Mouse (Mus musculus): ENCODE results near the gene Chrna9.

The Chrna9 gene

GRCm38 (mm10) chr5:65919326-65919725 is 15.4 kb upstream of the Chrna9 start:
- DNase-seq (ENCODE audit: low spot score in 2 of 2), result no peak

GRCm38 (mm10) chr5:65919904-65920303 is 14.8 kb upstream of the Chrna9 start:
- no peak for DNase-seq (ENCODE audit: low spot score in 2 of 2)

DNA sequence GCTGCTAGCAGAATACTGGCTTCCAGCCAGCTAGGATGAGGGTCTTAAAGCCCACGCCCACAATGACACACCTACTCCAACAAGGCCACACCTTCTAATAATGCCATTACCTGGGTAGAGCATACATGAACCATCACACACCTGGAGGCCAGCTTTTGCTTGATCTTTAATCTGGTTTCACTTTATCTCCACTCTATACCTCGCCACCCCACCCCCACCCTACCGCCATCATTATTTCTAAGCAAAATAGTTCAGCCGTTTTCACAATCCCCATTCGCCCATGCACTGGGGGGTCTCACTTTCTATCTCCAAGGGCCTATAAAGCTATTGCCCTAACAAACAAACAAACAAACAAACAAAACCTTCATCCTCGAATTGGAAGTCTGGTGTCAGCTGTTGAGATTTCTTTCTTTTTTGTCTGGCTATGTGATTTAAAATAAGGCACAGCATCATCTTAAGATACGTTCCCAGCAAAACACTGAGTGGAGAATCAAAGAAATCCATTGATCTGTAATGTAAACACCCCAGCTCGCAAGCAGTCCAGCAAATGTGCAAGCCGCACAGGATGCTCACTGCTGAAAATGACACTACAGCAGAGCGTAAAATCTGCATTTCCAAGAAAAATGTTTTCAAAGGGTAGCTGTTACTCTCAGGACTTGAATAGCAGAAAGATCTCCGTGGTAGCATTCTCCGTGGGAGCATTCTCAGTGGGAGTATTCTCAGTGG is 13.9 kb upstream of the Chrna9 start:
- no peak for DNase-seq (ENCODE audit: low spot score in 2 of 2)

DNA sequence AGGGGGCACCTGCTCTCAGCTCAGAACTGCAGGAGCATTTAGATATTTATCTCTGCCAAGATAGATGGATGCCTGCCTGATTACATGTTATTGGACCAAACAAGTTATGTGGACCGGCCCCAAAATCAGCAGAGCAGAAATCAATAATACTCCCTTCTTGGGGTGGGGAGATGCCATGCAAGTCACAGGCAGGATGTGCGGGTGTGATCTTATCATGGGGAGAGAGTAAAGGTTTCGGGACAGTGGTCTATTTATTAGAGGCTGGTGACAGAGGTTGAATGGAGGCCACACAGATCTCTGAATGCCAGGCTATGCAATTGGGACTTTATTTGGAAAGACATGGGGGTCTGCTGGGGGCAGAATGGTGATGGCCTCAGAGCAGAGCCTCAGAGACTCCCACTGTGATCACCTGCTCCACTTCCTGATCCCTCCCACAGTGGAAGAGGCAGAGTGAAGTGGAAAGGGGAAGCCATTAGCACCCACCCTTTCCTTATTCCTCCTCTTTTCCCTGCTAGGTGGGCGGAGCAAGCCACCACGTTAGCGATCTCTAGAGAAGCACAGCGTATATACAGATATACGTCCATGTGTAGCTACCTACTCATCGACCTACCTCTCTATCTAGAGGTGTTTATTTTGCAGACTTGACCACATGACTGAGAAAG is 13.1 kb upstream of the Chrna9 start:
- DNase-seq (ENCODE audit: low spot score in 2 of 2), result no peak

- DNase-seq (ENCODE audit: low spot score in 2 of 2), result no peak
Observed at GRCm38 (mm10) chr5:65926666-65927065, 8.1 kb upstream of the Chrna9 start.

DNA sequence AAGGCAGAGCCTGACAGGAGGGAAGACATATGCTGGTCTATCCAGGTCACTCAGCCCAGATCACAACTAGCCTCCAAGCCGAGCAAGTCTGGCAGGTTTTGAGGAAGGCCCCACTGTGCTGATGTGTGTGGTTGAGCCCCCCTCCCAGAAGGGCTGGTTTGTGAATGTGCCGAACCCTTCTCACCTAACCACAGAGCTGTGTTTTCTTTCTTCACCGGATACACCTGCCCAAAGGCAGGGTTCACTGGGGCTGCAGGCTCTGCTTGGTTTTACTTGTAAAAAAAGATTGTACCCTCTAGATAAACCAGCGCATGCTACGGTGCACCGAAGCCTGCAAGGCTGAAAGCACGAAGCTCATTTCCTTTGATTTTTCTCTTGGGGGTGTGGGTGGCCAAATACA is 5.6 kb upstream of the Chrna9 start:
- DNase-seq (ENCODE audit: low spot score in 2 of 2), result peak in 1 of 2 experiments; percentile 9

DNA sequence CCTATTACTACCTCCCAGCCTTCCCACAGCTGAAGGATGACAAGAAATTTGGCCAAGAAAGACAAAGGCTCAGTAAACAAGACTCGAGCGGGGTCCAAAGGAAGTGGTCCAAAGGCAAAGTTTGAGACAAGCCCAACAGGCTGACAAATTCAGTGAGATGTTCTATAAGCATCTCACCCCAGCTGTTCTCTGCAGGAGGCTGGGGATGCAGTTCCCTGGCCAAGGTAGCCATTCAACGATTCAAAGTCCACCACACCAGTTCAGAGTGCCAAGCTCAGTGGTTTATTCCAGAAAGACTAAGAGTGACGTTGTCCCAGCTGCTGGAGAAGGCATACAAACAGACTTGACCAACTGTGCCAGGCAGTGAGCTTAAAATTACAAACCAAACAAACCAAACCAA is 4.5 kb upstream of the Chrna9 start:
- no peak for DNase-seq (ENCODE audit: low spot score in 2 of 2)

DNA sequence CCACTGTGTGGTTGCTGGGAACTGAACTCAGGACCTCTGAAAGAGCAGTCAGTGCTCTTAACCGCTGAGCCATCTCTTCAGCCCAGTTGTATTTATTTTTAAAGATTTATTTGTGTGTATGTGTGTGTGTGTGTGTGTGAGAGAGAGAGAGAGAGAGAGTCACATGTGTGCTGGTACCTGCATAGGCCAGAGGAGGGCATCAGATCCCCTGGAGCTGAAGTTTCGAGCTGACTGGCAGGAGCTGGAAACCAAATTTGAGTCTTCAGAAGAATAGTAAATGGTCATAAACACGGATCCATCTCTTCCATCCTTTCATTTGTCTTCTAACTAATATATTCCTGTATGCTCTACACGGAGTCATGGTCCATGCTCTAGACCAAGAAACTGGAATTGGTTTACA is 1.5 kb upstream of the Chrna9 start:
- DNase-seq (ENCODE audit: low spot score in 2 of 2), result no peak

GRCm38 (mm10) chr5:65933764-65934163 is 957 bp upstream of the Chrna9 start:
- DNase-seq (ENCODE audit: low spot score in 2 of 2), result no peak

GRCm38 (mm10) chr5:65937011-65937726 is 2.4 kb downstream of the Chrna9 start:
- DNase-seq (ENCODE audit: low spot score in 2 of 2), result no peak

- DNase-seq (ENCODE audit: low spot score in 2 of 2), result peak; percentile 69 to 75
Observed at GRCm38 (mm10) chr5:65937998-65938715, 3.4 kb downstream of the Chrna9 start.

GRCm38 (mm10) chr5:65941145-65941544 is 6.4 kb downstream of the Chrna9 start:
- DNase-seq (ENCODE audit: low spot score in 2 of 2), result no peak

DNA sequence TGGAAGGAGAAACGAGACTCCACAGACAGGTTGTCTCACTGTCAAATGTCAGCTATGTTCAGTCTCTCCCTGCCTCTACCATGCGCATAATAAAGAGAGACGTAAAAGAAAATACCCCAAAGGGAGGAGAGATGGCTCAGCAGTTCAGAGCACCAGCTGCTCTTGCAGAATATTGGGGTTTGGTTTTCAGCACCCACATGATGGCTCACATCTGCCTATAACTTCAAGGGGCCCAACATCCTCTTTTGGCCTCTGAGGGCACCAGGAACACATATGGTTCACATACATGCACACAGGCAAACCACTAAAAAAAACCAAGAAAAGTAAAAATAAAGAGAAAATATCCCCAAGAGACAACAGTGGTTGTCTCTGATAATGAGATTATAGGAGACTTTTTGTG is 15.1 kb downstream of the Chrna9 start:
- DNase-seq (ENCODE audit: low spot score in 2 of 2), result no peak

DNA sequence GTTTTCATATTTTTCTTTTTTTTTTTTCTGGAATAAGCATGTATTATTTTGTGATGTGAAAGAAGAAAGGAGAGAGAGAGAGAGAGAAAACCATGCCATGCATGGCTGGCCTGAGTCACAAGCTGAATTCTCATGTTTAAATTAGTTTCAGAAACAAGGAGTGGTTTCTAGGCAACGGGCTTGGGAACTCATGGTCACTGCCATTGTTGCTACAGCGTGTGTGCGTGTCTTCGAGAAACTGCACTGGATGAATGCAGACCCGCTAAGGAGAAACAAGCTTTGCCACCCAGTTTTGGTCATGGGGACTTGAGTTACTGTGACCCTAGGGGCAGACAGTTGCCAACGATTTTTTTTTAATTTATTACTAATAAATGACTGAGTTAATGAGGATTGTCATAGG is 15.5 kb downstream of the Chrna9 start:
- DNase-seq (ENCODE audit: low spot score in 2 of 2), result no peak

- no peak for DNase-seq (ENCODE audit: low spot score in 2 of 2)
Observed at GRCm38 (mm10) chr5:65950679-65951512, 16.2 kb downstream of the Chrna9 start.

DNA sequence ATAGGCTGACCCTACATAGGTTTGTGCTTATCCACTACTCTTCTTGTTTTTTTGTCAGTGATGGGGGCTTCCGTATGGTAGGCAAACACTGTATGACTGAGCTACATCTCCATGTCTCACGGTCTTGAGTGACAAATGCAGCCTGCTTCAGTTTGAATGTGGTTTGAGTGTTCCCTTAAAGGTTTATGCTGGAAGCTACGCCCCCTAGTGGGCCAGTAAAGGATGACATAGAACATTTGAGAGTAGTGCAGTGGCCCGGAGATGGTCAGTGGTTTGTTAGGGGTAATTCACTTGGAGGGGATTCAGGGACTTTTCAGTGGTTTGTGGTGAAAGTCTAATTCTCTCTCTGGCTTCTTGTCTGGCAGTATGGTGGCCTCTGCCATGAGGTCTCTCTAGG is 16.8 kb downstream of the Chrna9 start:
- DNase-seq (ENCODE audit: low spot score in 2 of 2), result no peak

DNA sequence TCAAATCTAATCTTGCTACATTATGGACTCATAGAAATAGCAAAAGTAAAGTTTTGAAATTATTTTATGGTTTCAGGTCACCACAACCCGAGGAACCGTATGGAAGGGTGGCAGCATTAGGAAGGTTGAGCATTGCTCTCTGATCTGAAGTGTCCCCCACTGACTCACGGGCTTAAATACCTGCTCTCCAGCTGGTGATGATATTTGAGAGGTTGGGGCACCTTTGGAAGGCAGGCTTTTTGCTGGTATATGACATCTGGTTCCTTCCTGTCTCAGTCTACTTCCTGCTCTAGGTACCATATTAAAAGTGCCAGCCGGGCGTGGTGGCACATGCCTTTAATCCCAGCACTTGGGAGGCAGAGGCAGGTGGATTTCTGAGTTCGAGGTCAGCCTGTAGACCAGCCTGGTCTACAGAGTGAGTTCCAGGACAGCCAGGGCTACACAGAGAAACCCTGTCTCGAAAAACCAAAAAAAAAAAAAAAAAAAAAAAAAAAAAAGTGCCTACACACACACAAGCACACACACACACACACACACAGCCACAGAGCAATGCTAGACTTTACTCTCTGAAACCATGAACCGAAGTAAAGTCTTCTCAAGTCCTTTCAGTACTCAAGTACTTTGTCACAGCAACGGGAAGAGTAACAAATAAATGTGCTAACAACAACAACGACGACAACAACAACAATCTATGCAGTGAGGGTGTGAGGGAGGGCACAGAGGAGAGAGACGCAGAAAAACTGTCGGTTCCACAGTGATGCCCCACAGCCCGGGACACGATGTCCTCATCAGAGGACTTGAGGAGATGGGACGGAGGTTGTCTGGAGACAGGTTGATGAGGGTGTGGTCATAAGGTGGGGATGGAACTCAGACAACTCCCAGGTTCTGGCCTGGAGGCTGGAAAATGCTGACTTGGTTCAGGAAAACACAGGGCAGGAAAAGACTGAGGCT is 19.7 kb downstream of the Chrna9 start:
- DNase-seq (ENCODE audit: low spot score in 2 of 2), result no peak

GRCm38 (mm10) chr5:65955343-65956143 is 20.8 kb downstream of the Chrna9 start:
- DNase-seq (ENCODE audit: low spot score in 2 of 2), result peak; percentile 67 to 73
